ENCODE assay signal across 8 mouse cellular contexts in genomic region chr17:68004581-68005330, GRCm38 (mm10). TPM values are rescaled to one million over a fixed set of nuclear protein-coding genes. Genes with fewer than 3 reads are reported as not detected.
DNase-seq lines count a peak whose midpoint lies in the region; ATAC-seq and TF ChIP-seq lines count a peak whose summit lies in the region.

No protein-coding gene starts in this region.

- intact Hi-C loops in heart, adult 2 months (cut with DNase I), result loop anchor here (5.0 to 10.0 kb wide), 3 partner anchors 47 to 160 kb away; no protein-coding TSS in a partner anchor
- intact Hi-C loops in heart, postnatal 36 days (cut with DNase I), result loop anchor here (5.0 kb wide), 4 partner anchors 52 to 163 kb away; no protein-coding TSS in a partner anchor

- no peaks in the 10 kb centered on the region for H3K36me3 ChIP-seq in heart, adult 2 months (ENCODE audit: control insufficient read depth, insufficient read depth, low read length)
- H3K36me3 ChIP-seq in embryonic facial prominence, embryonic 13.5 days, result no peaks in the 10 kb centered on the region
- no peaks in the 10 kb centered on the region; the same call in 1 of the 2 replicates for H3K36me3 ChIP-seq in intestine, postnatal 0 days (ENCODE audit: control insufficient read depth, insufficient read depth)
- H3K36me3 ChIP-seq in midbrain, embryonic 11.5 days (ENCODE audit: control insufficient read depth, insufficient read depth, low read length), result no peaks in the 10 kb centered on the region

- no peak for TF ChIP-seq CTCF in heart, adult 2 months (IDR thresholded peaks at IDR 0.05)
- TF ChIP-seq CTCF in intestine, postnatal 0 days (IDR thresholded peaks at IDR 0.05; ENCODE audit: low read depth), result no peak

- H3K4me1 ChIP-seq in heart, adult 2 months (ENCODE audit: control insufficient read depth, insufficient read depth, low read length), result peaks cover 2% of the 10 kb centered on the region
- peaks cover 44% of the 10 kb centered on the region for H3K4me1 ChIP-seq in embryonic facial prominence, embryonic 13.5 days
- H3K4me1 ChIP-seq in intestine, postnatal 0 days (replicated peaks; ENCODE audit: control insufficient read depth, insufficient read depth, low read length), result 0 out of 2 replicates have a peak, but pooled peaks cover 6% of the 10 kb centered on the region
- no peaks in the 10 kb centered on the region; the same call in 1 of the 2 replicates for H3K4me1 ChIP-seq in midbrain, embryonic 11.5 days (ENCODE audit: control insufficient read depth, insufficient read depth, low read length)

- peak overlapping the region; percentile 66 for H3K4me2 ChIP-seq in embryonic facial prominence, embryonic 13.5 days
- H3K4me2 ChIP-seq in intestine, postnatal 0 days (replicated peaks; ENCODE audit: low read depth), result peak overlapping the region; percentile 85
- peak overlapping the region; percentile 71 for H3K4me2 ChIP-seq in midbrain, embryonic 11.5 days

- WGBS in heart, adult 2 months, result 4% methylated on average over 10 of the region's 10 CpGs
- WGBS in embryonic facial prominence, embryonic 13.5 days, result 2% methylated on average over 10 of the region's 10 CpGs
- 8% methylated on average over 10 of the region's 10 CpGs for WGBS in intestine, postnatal 0 days
- WGBS in midbrain, embryonic 11.5 days, result 18% methylated on average over 10 of the region's 10 CpGs

- DNase-seq in heart, adult 2 months, result peak in 1 of 2 experiments; percentile 16
- DNase-seq in heart, postnatal 36 days, result no peak
- DNase-seq in midbrain, embryonic 11.5 days (ENCODE audit: low spot score, missing footprints), result no peak
- DNase-seq in urinary bladder, postnatal 10 days (ENCODE audit: low spot score), result no peak
- DNase-seq in thymus, postnatal 10 days (ENCODE audit: low spot score in 2 of 2), result no peak
- no peak for DNase-seq in adrenal gland, postnatal 36 days

- no peaks in the 10 kb centered on the region for H3K9me3 ChIP-seq in embryonic facial prominence, embryonic 13.5 days
- no peaks in the 10 kb centered on the region for H3K9me3 ChIP-seq in intestine, postnatal 0 days (ENCODE audit: control insufficient read depth)
- no peaks in the 10 kb centered on the region for H3K9me3 ChIP-seq in midbrain, embryonic 11.5 days (ENCODE audit: control insufficient read depth, low read length)

- no peaks in the 10 kb centered on the region for H3K27me3 ChIP-seq in heart, adult 2 months (ENCODE audit: control insufficient read depth, insufficient read depth, low read length)
- H3K27me3 ChIP-seq in embryonic facial prominence, embryonic 13.5 days, result no peaks in the 10 kb centered on the region
- no peaks in the 10 kb centered on the region for H3K27me3 ChIP-seq in intestine, postnatal 0 days (replicated peaks; ENCODE audit: control insufficient read depth, insufficient read depth, low read length)
- H3K27me3 ChIP-seq in midbrain, embryonic 11.5 days (ENCODE audit: control insufficient read depth, insufficient read depth, low read length), result no peaks in the 10 kb centered on the region

- no peak for TF ChIP-seq POLR2A in heart, adult 2 months (IDR thresholded peaks at IDR 0.05; ENCODE audit: insufficient read depth, low read depth, low read length)

- peak; percentile 69 for ATAC-seq in embryonic facial prominence, embryonic 13.5 days (ENCODE audit: insufficient number of reproducible peaks, insufficient read depth, low FRiP score, low TSS enrichment, low read depth)
- ATAC-seq in intestine, postnatal 0 days, result peak; percentile 11; the same call in 1 of the 2 replicates
- peak; percentile 15 for ATAC-seq in midbrain, embryonic 11.5 days (ENCODE audit: low FRiP score)

- peak overlapping the region; percentile 66 for H3K4me3 ChIP-seq in heart, adult 2 months
- H3K4me3 ChIP-seq in embryonic facial prominence, embryonic 13.5 days, result peak overlapping the region; percentile 70
- H3K4me3 ChIP-seq in intestine, postnatal 0 days (ENCODE audit: low read depth, low read length), result peak overlapping the region; percentile 78
- peak overlapping the region; percentile 66 for H3K4me3 ChIP-seq in midbrain, embryonic 11.5 days (ENCODE audit: low read depth, low read length)

- H3K79me2 ChIP-seq in heart, adult 2 months (replicated peaks; ENCODE audit: control insufficient read depth, insufficient read depth, low read length), result no peaks in the 10 kb centered on the region

- no peak for TF ChIP-seq EP300 in heart, adult 2 months (IDR thresholded peaks at IDR 0.05; ENCODE audit: insufficient read depth, low read depth, low read length)

- peak overlapping the region; percentile 73 for H3K27ac ChIP-seq in heart, adult 2 months
- H3K27ac ChIP-seq in embryonic facial prominence, embryonic 13.5 days, result peak overlapping the region; percentile 98
- H3K27ac ChIP-seq in intestine, postnatal 0 days (ENCODE audit: low read depth, low read length), result peak overlapping the region; percentile 74
- peak overlapping the region; percentile 21; the same call in 1 of the 2 replicates for H3K27ac ChIP-seq in midbrain, embryonic 11.5 days (ENCODE audit: low read depth, low read length)

- H3K9ac ChIP-seq in heart, adult 2 months (ENCODE audit: low read depth, low read length), result no peak overlapping the region
- H3K9ac ChIP-seq in embryonic facial prominence, embryonic 13.5 days, result peak overlapping the region; percentile 81
- H3K9ac ChIP-seq in intestine, postnatal 0 days (ENCODE audit: low read depth, low read length), result peak overlapping the region; percentile 37; the same call in 1 of the 2 replicates
- peak overlapping the region; percentile 77 for H3K9ac ChIP-seq in midbrain, embryonic 11.5 days (ENCODE audit: low read length)

RNA-seq across cellular contexts. Expression of gene Arhgap28, which starts 0.8 kb away (rescaled TPM):
- total RNA-seq in heart, adult 2 months (2021), result 1 to 10 TPM; 1.6 to 2.5 TPM
- 1.9 and 3.3 TPM in 2 replicates for polyA plus RNA-seq in heart, adult 2 months (2012; rRNA removed)
- total RNA-seq in heart, postnatal 36 days (2021), result 1 to 10 TPM; 2.0 to 3.7 TPM
- 56.6 and 68.0 TPM in 2 replicates for polyA plus RNA-seq in embryonic facial prominence, embryonic 13.5 days (2015; fragmentation: Nextera tagmentation; extraction: Ambion mirVana)
- polyA plus RNA-seq in intestine, postnatal 0 days (2015; fragmentation: Nextera tagmentation; extraction: Ambion mirVana), result 3.8 and 3.9 TPM in 2 replicates
- 21.7 and 28.9 TPM in 2 replicates for polyA plus RNA-seq in midbrain, embryonic 11.5 days (2014; fragmentation: Nextera tagmentation; extraction: Ambion mirVana)
- 10 to 100 TPM; 14.9 to 18.4 TPM for total RNA-seq in adrenal gland, postnatal 36 days (2021)

Comparison
In these comparisons a context has a peak if more than half of its experiments do, and no peak if none do; other contexts are left out.
1. H3K27ac ChIP-seq: peak in every context shown above with its lines; median percentile 98 in embryonic facial prominence, embryonic 13.5 days; 74 in intestine, postnatal 0 days; 73 in heart, adult 2 months; 21 in midbrain, embryonic 11.5 days.
2. ATAC-seq: peak in every context shown above with its lines; median percentile 69 in embryonic facial prominence, embryonic 13.5 days; 15 in midbrain, embryonic 11.5 days; 11 in intestine, postnatal 0 days.